Mouse (Mus musculus) spleen, postnatal 10 days (tissue): ENCODE measurements around the gene Gnmt.

ENCODE experiments used
- DNase-seq, 2 experiments: peaks; one replicate each; pipeline ENCODE4 v3.0.0; 2021 to 2022; ENCODE audit warnings: low spot score in 2 of 2

Gnmt gene

DNA sequence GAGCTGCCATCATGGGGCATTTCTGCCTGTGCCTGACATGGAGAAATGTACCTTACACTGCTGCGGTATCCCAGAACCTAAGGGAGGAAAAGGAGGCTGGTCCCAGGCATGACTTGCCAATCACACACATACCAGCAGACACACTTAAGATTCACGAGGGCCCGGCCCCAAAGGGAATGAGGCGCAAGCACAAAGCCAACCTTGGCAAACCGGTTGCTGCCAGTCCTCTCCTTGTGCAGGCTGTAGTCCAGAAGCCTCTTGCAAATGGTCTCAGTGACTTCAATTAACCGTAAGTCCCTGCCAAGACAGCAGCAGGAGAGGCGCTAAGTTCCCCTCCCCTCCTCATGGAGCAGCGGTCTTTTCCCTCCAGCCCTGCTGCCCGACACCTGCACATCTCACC is 14.0 kb upstream of the Gnmt start:
- DNase-seq = no peak

DNA sequence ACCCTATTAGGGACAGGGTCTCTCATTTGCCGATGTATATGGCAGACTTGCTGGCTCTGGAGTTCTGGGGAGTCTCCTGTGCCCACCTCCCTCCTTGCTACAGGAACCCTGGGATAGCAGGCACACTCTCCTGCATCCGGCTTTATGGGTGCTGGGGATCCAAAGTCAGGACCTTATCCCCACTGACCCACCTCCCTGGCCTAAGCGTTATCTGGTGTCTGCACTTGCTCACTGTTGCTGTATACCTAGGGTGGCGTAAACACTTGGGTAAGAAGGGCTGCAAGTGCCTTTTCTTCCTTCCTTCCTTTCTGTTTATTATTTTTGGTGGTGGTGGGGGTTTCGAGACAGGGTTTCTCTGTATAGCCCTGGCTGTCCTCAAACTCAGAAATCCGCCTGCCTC is 12.3 kb upstream of the Gnmt start:
- DNase-seq = no peak

DNA sequence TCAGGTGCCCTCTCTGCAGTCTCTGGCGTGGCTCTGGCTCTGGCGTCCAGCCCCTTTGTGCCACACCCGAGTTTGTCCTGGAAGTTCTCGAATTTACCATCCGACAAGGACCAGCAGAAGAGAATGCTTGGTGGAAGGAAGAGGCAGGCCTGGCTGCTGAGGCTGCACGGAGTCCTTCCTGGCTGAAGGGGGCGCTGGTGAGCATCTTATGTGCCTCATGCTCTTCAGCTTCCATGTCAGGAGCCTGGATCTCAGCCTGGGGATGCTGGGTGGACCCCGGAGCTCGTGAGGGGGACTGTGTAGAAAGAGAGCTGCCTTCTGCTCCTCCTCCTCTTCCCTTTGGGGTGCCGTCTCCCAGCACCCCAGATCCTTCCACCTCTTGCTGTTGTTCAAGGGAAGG is 7.2 kb upstream of the Gnmt start:
- peak; percentile 34 to 70 for DNase-seq

DNA sequence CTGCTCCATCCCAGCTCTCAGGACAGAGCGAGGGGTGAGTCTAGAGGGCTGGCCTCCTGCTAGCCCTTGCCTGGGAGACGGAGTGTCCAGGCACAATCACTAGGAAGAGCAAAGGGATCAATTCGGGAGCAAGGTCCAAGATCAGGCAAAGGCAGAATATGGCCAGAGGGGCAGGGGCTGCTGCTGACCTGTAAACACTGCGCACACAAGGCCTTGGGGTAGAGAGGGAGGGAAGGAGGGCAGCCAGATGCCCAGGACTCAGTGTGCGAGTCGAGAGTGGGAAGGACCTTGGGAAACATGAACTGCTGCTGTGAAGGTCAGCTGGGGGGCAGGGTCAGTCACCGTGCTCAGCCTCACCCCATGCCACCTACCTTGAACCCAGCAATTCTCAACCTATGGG is 6.3 kb upstream of the Gnmt start:
- no peak for DNase-seq

DNA sequence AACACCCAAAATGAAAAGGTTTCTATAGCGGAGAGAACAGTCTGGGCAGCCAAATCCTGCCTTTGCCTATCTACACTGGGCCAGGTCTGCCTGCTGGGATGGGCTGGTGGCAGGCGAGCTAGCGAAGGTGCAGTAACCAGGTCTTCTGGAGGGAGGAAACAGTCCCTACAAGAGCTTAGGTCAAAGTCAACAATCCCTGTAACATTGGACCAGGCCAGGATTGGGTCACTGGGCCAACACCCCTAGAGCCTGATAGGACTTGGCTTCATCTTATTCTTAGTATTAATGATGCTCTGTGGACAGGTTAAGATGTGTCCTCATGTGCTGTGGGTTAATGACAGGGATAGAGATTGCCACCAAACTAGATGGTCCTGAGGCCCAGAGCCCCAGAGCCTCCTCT is 5.1 kb upstream of the Gnmt start:
- DNase-seq = no peak

DNA sequence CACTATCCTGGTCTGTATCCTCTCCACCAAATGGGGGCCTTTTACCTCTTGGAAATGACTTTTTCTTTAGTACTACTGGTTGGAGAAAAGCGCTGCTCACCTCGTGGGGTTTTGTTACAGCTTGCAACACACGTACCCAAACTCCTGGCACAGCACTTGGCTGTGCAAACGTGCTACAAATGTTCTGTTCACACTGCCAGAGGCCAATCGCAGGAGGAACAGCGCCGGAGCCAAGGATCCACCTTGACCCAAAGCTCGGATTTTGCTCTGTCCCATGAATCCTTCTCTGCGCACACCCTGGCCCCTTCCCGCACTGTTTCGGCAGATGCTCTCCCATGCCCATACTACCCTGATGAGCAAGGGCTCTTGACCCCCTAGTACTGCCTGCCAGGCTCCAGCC is 472 bp downstream of the Gnmt start:
- DNase-seq = no peak

DNA sequence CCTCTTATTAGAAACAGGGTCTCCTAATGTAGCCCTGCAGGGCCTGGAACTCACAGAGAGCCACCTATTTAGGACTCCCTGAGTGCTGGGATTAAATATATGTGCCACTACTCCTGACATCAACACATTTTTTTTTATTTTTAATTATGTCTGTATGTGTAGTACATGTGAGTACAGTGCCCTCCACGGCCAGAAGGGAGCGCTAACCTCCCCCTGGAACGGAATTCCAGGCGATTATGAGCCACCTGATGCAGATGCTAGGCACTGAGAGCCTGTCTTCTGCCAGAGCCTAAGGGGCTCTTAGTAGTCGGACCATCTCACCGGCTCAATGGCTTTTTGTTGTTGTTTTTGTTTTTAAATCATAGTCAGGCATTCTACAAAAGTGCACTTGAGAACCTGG is 947 bp downstream of the Gnmt start:
- peak in 1 of 2 experiments; percentile 47 for DNase-seq

DNA sequence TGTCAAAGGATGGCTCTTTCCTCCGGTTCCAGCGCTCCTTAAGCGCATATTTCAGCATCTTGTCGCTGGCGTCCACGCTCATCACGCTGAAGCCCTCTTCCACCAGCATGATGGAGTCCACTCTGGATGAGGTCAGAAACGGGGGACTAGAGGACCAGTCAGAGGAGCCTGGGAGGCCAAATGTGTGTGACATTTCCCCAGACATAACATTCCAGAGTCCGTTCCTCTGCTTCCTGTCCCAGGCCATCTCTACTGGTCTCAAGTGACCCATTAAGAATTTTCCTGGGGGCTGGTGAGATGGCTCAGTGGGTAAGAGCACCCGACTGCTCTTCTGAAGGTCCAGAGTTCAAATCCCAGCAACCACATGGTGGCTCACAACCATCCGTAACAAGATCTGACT is 1.7 kb downstream of the Gnmt start:
- DNase-seq = no peak

DNA sequence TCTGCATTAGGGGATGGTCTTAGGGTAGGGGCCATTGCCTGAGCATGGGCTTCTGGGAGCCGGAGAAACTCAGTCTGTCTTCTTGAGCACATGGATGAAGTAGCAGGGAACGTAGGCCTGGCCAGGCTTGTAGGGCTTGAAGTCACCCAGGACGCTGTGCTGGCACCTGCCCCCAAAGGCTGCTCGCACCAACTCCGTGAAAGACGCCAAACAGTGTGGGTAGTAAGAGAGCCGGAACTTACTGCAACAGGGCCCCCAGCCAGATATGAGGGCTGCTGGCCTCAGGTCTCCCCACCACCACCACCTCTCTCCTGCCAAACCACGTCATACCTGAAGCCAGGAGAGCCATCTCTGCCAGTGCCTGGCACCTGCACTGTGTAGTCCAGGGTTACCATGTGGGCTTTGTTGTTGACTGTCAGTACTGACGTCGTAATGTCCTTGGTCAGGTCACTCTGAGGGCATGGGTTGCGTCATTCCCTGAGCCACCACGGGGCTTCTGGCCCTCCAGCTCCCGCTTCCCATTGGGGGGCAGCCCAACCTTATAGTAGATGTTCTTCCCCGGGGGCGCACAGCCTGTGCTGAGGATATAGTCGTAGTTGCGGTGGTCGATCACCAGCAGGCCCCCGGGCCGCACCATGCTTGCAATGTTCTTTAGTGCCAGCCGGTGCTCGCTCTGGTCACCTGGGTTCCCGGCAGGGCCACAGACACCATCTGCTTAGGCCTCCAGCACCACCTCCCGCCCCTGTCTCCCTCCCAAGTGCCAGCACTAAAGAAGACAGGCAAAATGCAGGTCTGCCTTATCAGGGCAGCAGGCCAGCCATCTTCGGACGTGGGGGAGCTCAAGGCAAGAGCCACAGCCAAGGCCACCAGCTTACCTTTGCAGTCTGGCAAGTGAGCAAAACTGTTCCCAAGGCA is 3.0 kb downstream of the Gnmt start:
- no peak for DNase-seq

DNA sequence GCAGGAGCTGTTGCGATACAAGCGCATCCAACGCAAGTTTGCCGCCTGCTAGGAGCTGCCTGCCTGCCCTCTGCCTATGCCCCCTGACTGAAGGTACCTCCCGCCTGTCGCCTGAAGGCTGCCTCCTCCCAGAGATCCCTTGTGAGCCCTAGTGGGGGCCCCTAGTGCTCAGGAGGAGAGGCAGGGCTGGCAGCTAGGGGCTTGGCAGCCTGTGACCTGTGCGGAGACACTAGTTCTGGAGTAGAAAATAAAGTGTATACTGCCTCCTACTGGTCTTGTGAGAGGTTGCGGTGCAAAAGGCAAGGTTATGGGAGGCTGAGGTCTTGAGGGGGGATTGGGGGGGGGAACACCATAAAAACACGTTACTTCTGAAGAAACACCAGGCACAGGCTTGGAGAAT is 3.7 kb downstream of the Gnmt start:
- DNase-seq = peak in 1 of 2 experiments; percentile 47

DNA sequence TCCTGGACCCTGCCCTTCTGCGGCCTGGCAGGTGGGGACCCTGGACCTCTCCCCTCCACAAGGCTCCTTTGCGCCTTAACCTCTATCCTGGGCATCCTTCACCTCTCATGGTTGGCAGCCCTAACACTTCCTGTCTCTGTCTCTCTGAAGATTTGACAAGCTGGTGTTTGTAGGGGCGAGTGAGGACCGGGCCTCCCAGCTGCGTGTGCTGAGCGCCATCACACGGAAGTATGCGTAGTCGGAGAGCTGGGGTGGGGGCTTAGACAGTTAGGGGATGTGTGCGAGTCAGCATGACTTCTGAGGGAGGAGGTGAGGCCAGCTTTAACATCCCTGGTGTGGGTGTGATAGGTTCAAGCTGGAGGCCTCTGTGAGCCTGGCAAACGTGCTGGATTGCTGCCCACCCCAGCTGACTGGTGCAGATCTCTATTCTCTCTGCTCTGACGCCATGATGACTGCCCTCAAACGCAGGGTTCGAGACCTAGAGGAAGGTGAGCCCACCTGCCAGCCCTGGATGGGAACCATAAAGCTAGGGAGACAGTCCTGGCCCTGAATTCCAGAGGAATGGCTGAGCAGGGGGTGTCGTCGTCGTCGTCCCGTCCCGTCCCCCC is 4.4 kb downstream of the Gnmt start:
- no peak for DNase-seq

DNA sequence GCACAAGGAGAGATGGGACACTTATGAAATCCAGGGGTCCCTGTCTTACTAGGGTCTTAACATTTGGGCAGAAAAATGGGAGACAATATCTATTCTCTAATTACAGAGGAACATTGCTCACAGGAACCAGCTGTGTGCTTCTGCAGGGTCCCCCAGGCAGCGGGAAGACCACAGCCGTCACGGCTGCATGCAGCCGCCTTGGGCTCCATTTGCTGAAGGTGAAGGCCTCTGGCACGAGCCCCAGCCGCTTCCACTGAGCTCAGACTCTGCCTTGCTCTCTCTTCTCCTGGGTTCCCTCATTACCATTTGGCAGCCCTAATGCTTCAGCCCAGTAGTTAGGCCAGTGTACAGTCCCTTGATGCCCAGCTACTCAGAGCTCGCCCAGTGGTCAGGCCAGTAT is 7.9 kb downstream of the Gnmt start:
- DNase-seq = no peak

DNA sequence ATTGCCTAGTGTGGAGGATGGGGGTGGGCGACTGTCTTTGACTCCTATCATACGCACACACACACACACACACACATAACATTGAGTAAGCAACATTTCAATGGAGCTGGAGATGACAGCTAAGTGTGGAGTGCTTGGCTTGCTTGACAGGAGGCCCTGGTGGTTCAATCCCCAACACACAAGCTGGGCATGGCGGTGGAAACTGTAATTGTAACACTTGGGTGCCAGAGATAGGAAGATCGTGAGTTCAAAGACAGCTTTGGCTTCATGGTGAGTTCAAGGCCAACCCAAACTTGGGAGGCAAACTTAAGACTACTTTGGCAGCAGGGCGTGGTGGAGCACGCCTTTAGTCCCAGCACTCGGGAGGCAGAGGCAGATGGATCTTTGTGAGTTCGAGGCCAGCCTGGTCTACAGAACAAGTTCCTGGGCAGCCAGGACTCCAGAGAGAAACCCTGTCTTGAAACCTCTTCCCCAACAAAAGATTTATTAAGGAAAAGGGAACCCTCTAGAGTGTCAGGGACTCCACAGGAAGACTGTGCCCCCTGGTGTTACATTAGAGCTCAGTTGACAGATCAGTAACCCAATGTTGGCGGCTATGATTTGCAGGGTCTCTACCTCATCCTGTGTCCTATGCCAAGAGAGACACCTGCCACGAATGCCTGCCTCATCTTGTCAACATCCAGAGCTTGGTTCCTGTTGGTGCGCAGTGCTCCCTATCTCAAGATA is 14.0 kb downstream of the Gnmt start:
- DNase-seq = no peak

DNA sequence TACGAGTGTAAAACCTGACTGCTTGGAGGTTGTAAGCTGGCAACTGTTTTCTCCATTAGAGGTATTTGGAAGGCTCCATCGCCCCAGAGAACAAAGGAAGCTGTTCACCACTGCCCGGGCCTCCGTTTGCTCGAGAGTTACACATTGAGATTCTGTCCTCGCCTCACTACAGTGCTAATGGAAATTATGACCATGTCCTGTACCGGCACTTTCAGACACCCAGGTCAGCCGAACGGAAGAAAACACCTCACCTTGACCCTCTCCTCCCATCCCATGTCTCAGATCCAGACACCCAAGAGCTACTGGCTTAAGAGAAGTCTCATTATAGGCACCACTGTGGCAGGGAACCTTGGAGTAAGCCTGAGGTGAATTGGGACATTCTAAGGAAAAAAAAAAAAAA is 15.1 kb downstream of the Gnmt start:
- no peak for DNase-seq

DNA sequence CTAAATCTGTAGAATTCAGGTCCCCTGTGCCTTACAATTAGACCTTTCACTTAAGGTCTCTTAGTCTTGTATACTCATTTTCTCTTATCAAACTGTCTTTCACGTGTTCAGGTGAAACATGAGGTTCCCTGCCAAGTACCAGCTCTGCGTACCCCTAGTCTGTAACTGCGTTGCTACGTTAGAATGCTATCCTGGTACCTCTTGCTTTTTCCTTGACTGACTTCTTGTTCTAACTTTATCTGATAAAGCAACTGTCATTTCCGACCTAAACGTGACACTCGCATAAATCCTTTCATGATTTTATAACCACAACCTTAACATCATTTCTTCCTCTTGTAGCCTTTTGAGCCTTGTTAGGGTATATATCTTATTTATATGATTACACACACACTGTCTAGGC is 16.5 kb downstream of the Gnmt start:
- DNase-seq = no peak

DNA sequence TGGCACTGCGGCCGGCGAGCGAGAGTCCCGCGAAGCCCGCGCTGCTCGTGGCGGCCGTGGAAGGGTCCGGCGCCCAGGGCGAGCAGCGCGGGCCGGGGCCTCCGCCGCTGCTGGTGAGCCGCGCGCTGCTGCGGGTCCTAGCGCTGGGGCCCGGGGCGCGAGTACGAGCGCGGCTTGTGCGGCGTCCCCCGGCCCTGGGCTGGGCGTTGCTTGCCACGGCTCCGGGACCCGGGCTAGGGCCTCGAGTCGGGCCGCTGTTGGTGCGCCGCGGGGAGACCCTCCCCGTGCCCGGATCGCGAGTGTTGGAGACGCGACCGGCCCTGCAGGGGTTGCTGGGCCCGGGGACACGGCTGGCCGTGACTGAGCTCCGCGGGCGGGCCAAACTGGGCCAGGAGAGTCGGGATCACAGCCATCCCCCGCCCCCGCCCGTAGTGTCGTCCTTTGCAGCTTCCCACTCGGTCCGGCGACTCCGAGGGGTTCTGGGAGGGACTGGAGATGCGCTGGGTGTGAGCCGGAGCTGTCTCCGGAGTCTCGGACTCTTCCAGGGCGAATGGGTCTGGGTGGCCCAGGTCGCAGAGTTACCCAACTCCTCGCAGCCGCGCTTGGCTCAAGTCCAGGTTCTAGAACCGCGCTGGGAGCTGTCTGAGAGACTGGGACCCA is 17.2 kb downstream of the Gnmt start:
- DNase-seq = peak; percentile 61 to 75

DNA sequence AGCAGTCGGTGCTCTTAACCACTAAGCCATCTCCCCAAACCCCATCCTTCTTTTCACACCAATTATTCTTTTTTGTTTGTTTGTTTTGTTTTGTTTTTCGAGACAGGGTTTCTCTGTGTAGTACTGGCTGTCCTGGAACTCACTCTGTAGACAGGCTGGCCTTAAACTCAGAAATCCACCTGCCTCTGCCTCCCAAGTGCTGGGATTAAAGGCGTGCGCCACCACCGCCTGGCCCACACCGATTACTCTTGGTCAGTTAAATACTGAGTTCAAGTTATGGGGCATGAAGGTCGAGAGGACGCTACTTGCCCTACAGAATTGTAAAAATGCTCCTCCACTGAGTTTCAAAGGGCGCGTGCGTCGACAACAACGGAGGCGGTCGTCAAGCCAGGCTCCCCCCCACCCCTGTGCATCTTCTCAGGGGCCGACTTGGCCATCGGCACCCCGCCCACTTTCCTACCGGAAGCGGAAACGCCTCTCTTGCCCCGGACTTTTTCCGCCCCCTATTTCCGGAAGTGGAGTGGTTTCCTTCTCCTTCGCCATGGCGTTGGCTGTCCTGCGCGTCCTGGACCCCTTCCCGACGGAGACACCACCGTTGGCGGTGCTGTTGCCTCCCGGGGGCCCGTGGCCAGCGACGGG is 17.9 kb downstream of the Gnmt start, which contains the start of gene Pex6:
Gene Pex6 (plus strand): TSS at position 505 of the 639 bp plus-strand sequence.
- peak; percentile 83 to 93 for DNase-seq

DNA sequence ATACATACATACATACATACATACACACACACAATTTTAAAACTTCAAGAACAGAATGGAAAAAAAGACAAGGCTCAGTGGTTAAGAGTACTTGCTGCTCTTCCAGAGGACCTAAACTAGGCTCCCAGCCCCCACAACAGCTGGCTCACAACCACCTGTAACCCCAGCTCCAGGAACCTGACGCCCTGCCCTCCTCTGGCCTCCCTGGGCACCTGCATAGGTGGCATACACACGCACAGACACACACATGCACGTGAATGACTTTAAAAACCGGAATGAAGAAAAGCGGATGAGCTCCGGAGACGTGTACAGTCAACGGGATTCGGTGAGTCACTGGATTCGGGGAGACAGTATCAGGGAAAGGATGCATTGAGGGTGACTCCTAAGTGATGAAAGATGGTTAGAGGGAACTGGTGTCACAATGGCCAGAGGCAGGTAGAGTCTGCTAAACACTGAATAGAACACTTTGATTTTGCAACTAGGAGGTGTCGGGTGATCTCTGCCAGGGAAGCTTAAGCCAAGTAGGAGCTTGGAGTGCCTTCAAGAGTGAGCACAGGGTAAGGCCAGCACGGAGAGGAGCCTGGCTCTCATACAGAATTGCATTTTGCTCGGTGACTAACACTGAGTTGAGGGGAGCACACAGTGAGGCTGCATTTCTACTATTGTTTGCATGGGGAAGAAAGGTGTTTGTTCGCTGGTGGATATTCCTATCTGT is 22.4 kb downstream of the Gnmt start:
- DNase-seq = no peak

DNA sequence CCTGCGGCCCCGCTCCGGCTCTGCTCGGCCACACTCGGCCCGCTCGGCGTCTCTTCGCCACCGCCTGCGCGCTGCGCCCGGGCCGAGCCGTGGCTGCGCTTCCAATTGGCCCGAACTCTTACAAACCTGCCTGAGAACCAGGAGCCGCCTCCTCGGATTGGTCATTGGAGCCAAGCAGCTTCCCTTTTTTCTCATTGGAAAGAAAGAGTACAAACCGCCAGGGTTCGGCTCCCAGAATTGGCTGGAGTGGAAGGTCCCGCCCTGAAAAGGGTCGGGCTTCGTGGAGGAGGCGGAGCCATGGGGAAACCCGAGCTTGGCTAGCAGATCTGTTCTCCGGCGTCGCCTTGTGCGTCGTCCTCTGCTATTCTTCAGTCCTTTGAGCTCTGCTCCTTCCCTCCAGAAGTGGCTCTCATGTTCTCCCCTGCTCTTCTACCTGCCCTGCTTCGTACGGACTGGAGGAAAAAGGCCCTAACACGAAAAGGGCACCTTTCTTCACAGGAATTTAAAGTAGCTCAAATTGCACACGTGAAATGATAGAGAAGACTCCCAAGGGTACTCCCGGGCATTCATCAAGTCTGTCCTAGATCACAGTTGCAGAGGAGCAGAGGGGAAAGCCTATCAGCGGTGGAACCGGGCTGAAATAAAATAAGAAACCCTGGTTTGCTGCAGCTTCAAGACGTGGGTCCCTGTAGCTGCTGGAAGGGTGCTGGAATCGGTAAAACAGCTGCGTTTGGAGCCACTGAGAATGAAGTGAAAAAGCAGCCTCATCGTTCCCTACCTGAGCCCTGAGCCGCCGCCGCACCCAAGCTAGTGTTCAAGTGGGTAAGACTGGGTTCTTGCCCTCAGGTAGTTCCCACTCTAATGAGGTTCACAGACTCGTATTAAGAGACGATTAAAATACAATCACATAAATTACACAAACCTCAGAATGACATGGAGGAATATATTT is 23.8 kb downstream of the Gnmt start, which contains the start of gene Ppp2r5d:
Gene Ppp2r5d (minus strand): TSS at position 225 of the 949 bp plus-strand sequence.
- DNase-seq = peak; percentile 86 to 95
